Mouse (Mus musculus) bone marrow, adult 2 months (tissue): Measurements from ENCODE around the gene Gm10490.

Experiments
- CTCF ChIP-seq: fragments of 200-500 bp; IDR thresholded peaks from 2 replicates; pipeline ENCODE4 v1.5.1; 2011; ENCODE audit warnings: low read length, control low read depth; ENCODE audit not compliant: control insufficient read depth, insufficient read depth
- POLR2A ChIP-seq: fragments of 200-500 bp; IDR thresholded peaks from 2 replicates; pipeline ENCODE4 v1.6.1; 2011; ENCODE audit warnings: low read depth, mild to moderate bottlenecking, control low read depth, low read length, borderline replicate concordance; ENCODE audit not compliant: control insufficient read depth

DNA sequence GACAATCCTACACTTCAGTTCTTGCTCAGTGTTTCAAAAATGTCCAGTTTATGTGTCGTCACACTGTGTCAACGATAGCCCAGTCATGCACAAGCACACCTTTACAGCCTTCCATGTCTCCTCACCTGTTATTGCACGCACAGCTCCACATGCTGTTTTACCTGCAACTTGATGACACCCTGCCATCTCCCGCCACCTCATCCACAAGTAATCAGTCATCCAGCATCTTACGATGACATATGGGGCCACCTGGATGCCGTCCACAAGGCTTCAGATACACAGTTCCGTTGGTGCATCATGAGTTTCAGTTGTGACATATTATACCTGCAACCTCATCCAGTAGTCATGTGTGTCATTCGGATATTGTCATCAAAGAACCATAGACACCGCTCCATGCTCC lies 49.5 kb downstream of the Gm10490 start:
- TF ChIP-seq CTCF: no peak
- TF ChIP-seq POLR2A: no peak
